Comparison of ENCODE assay signal across 8 mouse cellular contexts in genomic region chr6:124512355-124512836, GRCm38 (mm10). TPM values are rescaled to one million over a fixed set of nuclear protein-coding genes. Genes with fewer than 3 reads are reported as not detected.
DNase-seq lines count a peak whose midpoint lies in the region; ATAC-seq lines count a peak whose summit lies in the region.

Gene C1ra (plus strand): TSS chr6:124512405.

- no peaks in the 10 kb centered on the region for H3K36me3 ChIP-seq in hindbrain, embryonic 15.5 days

- no peak for ATAC-seq in hindbrain, embryonic 15.5 days (ENCODE audit: low FRiP score, low read depth)
- ATAC-seq in erythroblast, adult 5-6 weeks (replicated peaks; ENCODE audit: low FRiP score, poor library complexity, severe bottlenecking), result no peak

- H3K4me1 ChIP-seq in hindbrain, embryonic 15.5 days (replicated peaks), result no peaks in the 10 kb centered on the region

- H3K4me2 ChIP-seq in hindbrain, embryonic 15.5 days, result peak within 1 kb of the TSS; percentile 43

- H3K9me3 ChIP-seq in hindbrain, embryonic 15.5 days, result no peaks in the 10 kb centered on the region

- H3K27me3 ChIP-seq in hindbrain, embryonic 15.5 days, result no peaks in the 10 kb centered on the region

- H3K9ac ChIP-seq in hindbrain, embryonic 15.5 days, result no peak within 1 kb of the TSS

- no peak within 1 kb of the TSS for H3K27ac ChIP-seq in hindbrain, embryonic 15.5 days (replicated peaks)

- no peak within 1 kb of the TSS for H3K4me3 ChIP-seq in hindbrain, embryonic 15.5 days

- DNase-seq in R1 (ENCODE audit: low read depth, low spot score), result peak; percentile 49
- DNase-seq in cerebellum, adult 8-10 months, result peak; percentile 60
- peak; percentile 36 to 40 for DNase-seq in gastrocnemius, adult 8-10 months (ENCODE audit: low spot score in 2 of 2)
- DNase-seq in layer of hippocampus, postnatal 36 days, result peak; percentile 42
- DNase-seq in lung, postnatal 4 days, result peak; percentile 53 to 76
- DNase-seq in right cerebral cortex, adult 18-20 months, result peak; percentile 29

- WGBS in hindbrain, embryonic 15.5 days, result 14% methylated on average over 6 of the region's 6 CpGs

RNA-seq across cellular contexts. Expression of gene C1ra, which starts in this region (rescaled TPM):
- 1 to 10 TPM; 3.6 to 7.5 (median 5.5) TPM for total RNA-seq in gastrocnemius, adult 8-10 months (2022)
- polyA plus RNA-seq in hindbrain, embryonic 15.5 days (2015; fragmentation: Nextera tagmentation; extraction: Ambion mirVana), result 0.35 and 0.38 TPM in 2 replicates
- under 1 TPM; 0.51 to 0.72 TPM for total RNA-seq in layer of hippocampus, postnatal 36 days (2021)
- total RNA-seq in erythroblast, adult 5-6 weeks (2015; ENCODE audit: low replicate concordance), result 0.84 TPM in 1 of 2 replicates, not detected in the other
- 2.5 TPM in 1 of 2 replicates, not detected in the other for total RNA-seq in erythroblast, adult 5-6 weeks (2017; ENCODE audit: low replicate concordance)

Comparison
In these comparisons a context has a peak if more than half of its experiments do, and no peak if none do; other contexts are left out.
1. Peak in DNase-seq in layer of hippocampus, postnatal 36 days; RNA of the gene not detected or under 1 TPM.